Mouse (Mus musculus): ENCODE data around the gene Ctse.

Ctse gene

GRCm38 (mm10) chr1:131702094-131702766 is 64.1 kb downstream of the Ctse start:
- DNase-seq = no peak

GRCm38 (mm10) chr1:131703482-131703881 is 65.4 kb downstream of the Ctse start:
- DNase-seq = no peak

DNA sequence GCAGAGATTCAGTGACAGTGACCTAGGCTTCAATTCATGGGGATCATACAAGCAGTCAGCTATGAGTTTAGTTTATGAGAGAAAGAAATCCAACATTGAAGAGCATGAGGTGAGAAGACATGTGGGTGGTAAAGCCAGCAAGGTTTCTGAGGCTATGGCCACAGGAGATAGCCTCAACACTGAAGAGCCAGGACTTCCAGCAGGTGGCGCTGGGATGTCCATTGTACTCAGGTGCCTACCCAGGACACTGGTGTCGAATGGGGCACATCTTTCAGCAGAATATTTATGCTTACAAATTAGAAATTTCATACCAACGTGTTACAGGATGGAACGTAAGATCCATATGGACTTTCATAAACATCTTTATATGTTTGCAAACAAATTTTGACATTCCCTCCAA is 70.2 kb downstream of the Ctse start:
- peak; percentile 72 for DNase-seq

- no peak for DNase-seq
Measured at GRCm38 (mm10) chr1:131711518-131711917, 73.4 kb downstream of the Ctse start.

DNA sequence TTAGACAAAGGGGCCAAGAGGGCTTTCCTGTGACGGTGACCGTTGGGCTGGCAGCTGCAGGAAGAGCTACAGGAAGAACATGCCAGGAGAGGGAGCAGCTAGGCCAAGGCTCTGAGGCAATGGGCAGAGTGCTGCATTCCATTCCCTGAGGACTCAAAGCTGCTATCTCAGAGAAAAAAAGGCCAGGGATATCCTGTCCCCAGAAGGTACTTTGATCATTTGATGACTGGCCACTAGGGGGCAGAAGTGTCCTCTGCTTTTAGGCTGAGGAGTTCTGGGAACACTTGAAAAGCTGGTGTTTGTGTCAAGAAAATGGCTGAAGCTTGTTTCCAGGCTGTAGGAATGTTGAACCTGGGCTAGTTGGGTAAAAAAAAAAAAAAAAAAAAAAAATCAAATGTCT is 74.3 kb downstream of the Ctse start:
- peak; percentile 88 for DNase-seq

DNA sequence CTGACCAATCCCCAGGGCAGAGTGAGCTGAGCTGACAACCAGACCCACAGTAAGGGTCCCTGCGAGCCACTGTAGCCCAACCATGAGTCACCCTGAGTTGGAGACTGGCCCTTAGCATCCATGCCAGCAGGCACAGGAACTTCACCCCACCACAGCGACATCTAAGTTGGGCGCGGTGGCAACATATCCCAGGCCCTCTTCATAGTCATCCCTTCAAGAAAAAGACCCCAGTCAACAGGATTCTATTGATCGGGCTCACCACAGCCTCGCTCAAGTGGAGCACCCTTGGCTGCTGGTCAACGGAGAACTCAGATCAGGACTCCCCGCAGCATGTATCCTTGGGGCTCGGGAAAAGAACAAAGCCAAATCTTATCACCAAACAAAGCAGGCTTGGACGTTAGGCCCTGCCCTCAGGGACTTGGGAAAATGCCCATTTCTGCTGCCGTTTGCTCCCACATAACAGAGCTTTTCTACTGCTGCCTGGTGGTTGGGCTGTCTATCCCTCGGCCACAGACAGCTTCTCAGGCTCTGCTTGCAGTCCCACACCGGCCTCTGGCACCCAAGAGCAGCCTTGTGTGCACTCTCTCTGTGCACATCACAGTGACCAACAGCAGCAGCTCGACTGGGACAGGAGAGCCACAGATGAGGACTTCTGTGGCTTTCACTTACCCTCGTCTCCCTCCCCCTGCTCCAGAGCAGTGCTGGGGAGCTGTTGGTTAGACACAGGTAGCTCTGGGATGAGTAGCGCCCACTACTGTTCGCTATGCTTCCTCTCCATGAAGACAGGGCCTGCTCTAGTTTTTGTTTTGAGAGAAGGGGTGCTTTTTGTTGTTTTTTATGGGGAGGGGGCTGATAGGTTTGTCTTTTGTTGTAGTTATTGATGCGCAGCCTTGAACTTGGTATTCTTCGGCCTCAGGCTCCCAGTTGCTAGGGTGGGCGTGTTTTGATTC is 76.6 kb downstream of the Ctse start:
- DNase-seq = no peak

GRCm38 (mm10) chr1:131718952-131719694 is 81.0 kb downstream of the Ctse start:
- no peak for DNase-seq

- no peak for DNase-seq
Measured at GRCm38 (mm10) chr1:131721989-131722388, 83.9 kb downstream of the Ctse start.

DNA sequence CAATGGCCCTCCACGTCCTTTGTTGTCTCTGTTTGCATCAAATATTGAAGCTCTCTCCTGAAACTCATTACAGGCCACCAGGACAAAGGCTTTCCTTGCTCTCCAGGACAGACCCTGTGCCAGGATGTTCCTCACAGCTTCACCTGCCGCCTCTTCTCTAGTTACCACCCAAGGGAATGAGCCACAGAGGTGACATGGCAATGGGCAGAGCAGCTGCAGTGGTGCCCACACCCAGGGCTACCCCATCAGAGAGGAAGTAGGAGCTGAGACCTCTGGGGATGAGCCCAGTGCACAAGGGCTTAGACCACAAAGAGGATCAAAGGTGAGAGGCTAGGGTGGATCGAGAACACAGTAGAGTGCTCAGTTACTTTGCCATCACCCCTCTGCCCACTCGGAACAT is 85.4 kb downstream of the Ctse start:
- no peak for DNase-seq
